Mouse (Mus musculus): Measurements from ENCODE around the gene Erbb2.

- TF ChIP-seq CTCF (IDR thresholded peaks at IDR 0.05) (no peak), POLR2A (IDR thresholded peaks at IDR 0.05; ENCODE audit: insufficient read depth, low read depth, low read length) (peak; percentile 31; the same call in 1 of the 2 replicates)
Observed at GRCm38 (mm10) chr11:98393317-98393716, 19.0 kb upstream of the Erbb2 start.
